Mouse (Mus musculus): ENCODE results near the gene Bicdl1.

- TF ChIP-seq CTCF (IDR thresholded peaks at IDR 0.05; ENCODE audit: borderline replicate concordance, insufficient read depth, low read depth, low read length) (no peak), POLR2A (IDR thresholded peaks at IDR 0.05; ENCODE audit: borderline replicate concordance, insufficient read depth, low read length) (no peak)
Measured at GRCm38 (mm10) chr5:115629672-115630071, 101.7 kb downstream of the Bicdl1 start.
